Mouse (Mus musculus): ENCODE measurements around the gene Gm21637.
"Not testable (repeated sequence)": the region's sequence is repeated elsewhere in the genome, so short reads cannot be mapped to it uniquely, and the experiment has no call there.

Gene Gm21637

GRCm38 (mm10) chrX:31961744-31962143, at the start of gene Gm21637:
TSS of gene Gm21637 (plus strand) at chrX:31962044.
- in situ Hi-C loops (cut with MboI), result not testable (repeated sequence)

Measured in mature B cell (primary cell).